Mouse (Mus musculus): Measurements from ENCODE around the gene Ccr10.
A peak's percentile ranks its signal among the peaks of the same experiment; 100 is the strongest.
"Not testable (repeated sequence)": the region's sequence is repeated elsewhere in the genome, so short reads cannot be mapped to it uniquely, and the experiment has no call there.

Gene Ccr10

GRCm38 (mm10) chr11:101171721-101172433, 3.4 kb downstream of the Ccr10 start:
- DNase-seq (ENCODE audit: low spot score), result peak; percentile 87

- DNase-seq (ENCODE audit: low spot score), result peak; percentile 99
These were observed 4.2 kb downstream of the Ccr10 start, which contains the start of gene Plekhh3 for GRCm38 (mm10) chr11:101170811-101171610. TSS of gene Plekhh3 (minus strand) at chr11:101171351.

- peak; percentile 36 for DNase-seq (ENCODE audit: low spot score)
These were observed 4.9 kb downstream of the Ccr10 start, which contains the start of gene Cntnap1 for GRCm38 (mm10) chr11:101170354-101170810. TSS of gene Cntnap1 (plus strand) at chr11:101170523.

- no peak for DNase-seq (ENCODE audit: low spot score)
These were observed 5.7 kb downstream of the Ccr10 start for GRCm38 (mm10) chr11:101169301-101170107.

GRCm38 (mm10) chr11:101168301-101168980, 6.8 kb downstream of the Ccr10 start:
- peak; percentile 36 for DNase-seq (ENCODE audit: low spot score)

- no peak for DNase-seq (ENCODE audit: low spot score)
These were observed 7.3 kb downstream of the Ccr10 start for GRCm38 (mm10) chr11:101167963-101168300.

- no peak for DNase-seq (ENCODE audit: low spot score)
These were observed 7.9 kb downstream of the Ccr10 start for GRCm38 (mm10) chr11:101167211-101167962.

GRCm38 (mm10) chr11:101166357-101166756, 8.9 kb downstream of the Ccr10 start:
- DNase-seq (ENCODE audit: low spot score), result no peak

- DNase-seq (ENCODE audit: low spot score), result no peak
These were observed 10.3 kb downstream of the Ccr10 start for GRCm38 (mm10) chr11:101164677-101165580.

- no peak for DNase-seq (ENCODE audit: low spot score)
These were observed 10.9 kb downstream of the Ccr10 start for GRCm38 (mm10) chr11:101164351-101164665.

- DNase-seq (ENCODE audit: low spot score), result peak; percentile 70
These were observed 11.5 kb downstream of the Ccr10 start for GRCm38 (mm10) chr11:101163476-101164350.

GRCm38 (mm10) chr11:101162772-101163171, 12.5 kb downstream of the Ccr10 start:
- no peak for DNase-seq (ENCODE audit: low spot score)

- DNase-seq (ENCODE audit: low spot score), result no peak
These were observed 12.9 kb downstream of the Ccr10 start for GRCm38 (mm10) chr11:101162301-101162700.

- no peak for DNase-seq (ENCODE audit: low spot score)
These were observed 13.7 kb downstream of the Ccr10 start for GRCm38 (mm10) chr11:101161551-101161950.

- not testable (repeated sequence) for DNase-seq (ENCODE audit: low spot score)
These were observed 14.2 kb downstream of the Ccr10 start for GRCm38 (mm10) chr11:101160981-101161505.

- DNase-seq (ENCODE audit: low spot score), result not testable (repeated sequence)
These were observed 15.1 kb downstream of the Ccr10 start for GRCm38 (mm10) chr11:101160151-101160550.

- DNase-seq (ENCODE audit: low spot score), result peak; percentile 44
These were observed 19.4 kb downstream of the Ccr10 start, which contains the start of gene Tubg2 for GRCm38 (mm10) chr11:101155728-101156371. TSS of gene Tubg2 (plus strand) at chr11:101155907.

- no peak for DNase-seq (ENCODE audit: low spot score)
These were observed 20.1 kb downstream of the Ccr10 start for GRCm38 (mm10) chr11:101155151-101155550.
